Mouse (Mus musculus) megakaryocyte, embryonic 14.5 days (primary cell): ENCODE measurements around the gene Slc10a4.
"Not testable (repeated sequence)": the region's sequence is repeated elsewhere in the genome, so short reads cannot be mapped to it uniquely, and the experiment has no call there.

ENCODE experiments used
- FLI1 ChIP-seq: IDR thresholded peaks from 2 replicates; pipeline ENCODE4 v1.6.1; 2012; ENCODE audit warnings: low read length, inconsistent platforms, mixed read lengths
- GATA1 ChIP-seq: IDR thresholded peaks from 3 replicates; pipeline ENCODE4 v1.6.1; 2012; ENCODE audit warnings: mixed read lengths, low read length, inconsistent platforms, borderline replicate concordance

GRCm38 (mm10) chr5:72998546-72998945 lies 8.1 kb upstream of the Slc10a4 start:
- TF ChIP-seq GATA1, FLI1: not testable (repeated sequence)
